ENCODE assay signal across 16 mouse cellular contexts in the genomic region with DNA sequence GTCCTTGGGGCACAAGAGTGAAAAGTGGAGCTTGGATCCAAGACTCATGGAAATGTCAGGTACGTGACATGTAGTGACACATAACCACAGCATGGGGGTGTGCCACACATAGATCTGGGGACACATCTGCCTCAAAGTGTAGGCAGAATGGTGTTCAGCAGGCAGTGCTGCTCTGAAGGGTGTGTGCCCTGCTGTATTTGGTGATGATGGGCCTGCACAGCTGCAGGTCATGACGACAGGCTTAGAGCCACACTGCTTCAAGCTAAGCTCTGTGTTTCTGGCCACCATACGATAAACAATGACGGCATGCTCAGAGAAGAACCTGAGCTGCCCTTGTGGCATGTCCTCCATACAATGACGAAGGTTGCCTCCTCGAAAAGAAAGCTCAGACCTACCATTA. TPM values are rescaled to one million over a fixed set of nuclear protein-coding genes. Genes with fewer than 3 reads are reported as not detected.
"Had no signal": no experiment of that assay in that cellular context is flagged by ENCODE, and none has a peak within 500 bp of the region (broad histone marks: within the 10 kb centered on the region; RNA-seq: fewer than 3 reads in every experiment).

No protein-coding gene starts in this region.

- H3K27me3 ChIP-seq: neural tube, embryonic 15.5 days; stomach, embryonic 15.5 days had no signal

- H3K36me3 ChIP-seq: neural tube, embryonic 15.5 days; stomach, embryonic 15.5 days had no signal

- H3K4me1 ChIP-seq: neural tube, embryonic 15.5 days; stomach, embryonic 15.5 days had no signal

- DNase-seq: retina, postnatal 1 day; right cerebral cortex, adult 18-20 months; right cerebral cortex, postnatal 14 days; right cerebral cortex, postnatal 25 days; right cerebral cortex, postnatal 4 days; spleen, adult 18-20 months; thymus, adult 18-20 months; thymus, adult 2 months; thymus, postnatal 14 days; thymus, postnatal 25 days; thymus, postnatal 36 days; thymus, postnatal 4 days had no signal

- H3K4me3 ChIP-seq: neural tube, embryonic 15.5 days; stomach, embryonic 15.5 days had no signal

- H3K4me2 ChIP-seq: neural tube, embryonic 15.5 days; stomach, embryonic 15.5 days had no signal

RNA-seq across cellular contexts. Expression of gene Sgcg, which starts 41.5 kb away (rescaled TPM):
- total RNA-seq: neutrophil, adult 5-6 weeks had no signal
- polyA plus RNA-seq: small intestine, adult 2 months had no signal
